Mouse (Mus musculus): ENCODE measurements around the gene Irf2bpl. TPM values are rescaled to one million over a fixed set of nuclear protein-coding genes. Genes with fewer than 3 reads are reported as not detected.
A peak's percentile ranks its signal among the peaks of the same experiment; 100 is the strongest.

Gene Irf2bpl
- total RNA-seq, 2 experiments from 2014 or later: 33.3 to 36.9 TPM

- DNase-seq (ENCODE audit: low spot score): no peak
- intact Hi-C loops (cut with DNase I): loop anchor here (5.0 kb wide), 1 partner anchor 43 kb away; no protein-coding TSS in a partner anchor
These were observed 4.6 kb upstream of the Irf2bpl start for GRCm38 (mm10) chr12:86889103-86889644.

- intact Hi-C loops (cut with DNase I): loop anchor here (5.0 kb wide), 1 partner anchor 44 kb away; no protein-coding TSS in a partner anchor
- DNase-seq (ENCODE audit: low spot score): peak; percentile 85
These were observed 3.8 kb upstream of the Irf2bpl start for GRCm38 (mm10) chr12:86888130-86889069.

GRCm38 (mm10) chr12:86887381-86888129 is 3.0 kb upstream of the Irf2bpl start:
- intact Hi-C loops (cut with DNase I): loop anchor here (5.0 kb wide), 1 partner anchor 45 kb away; no protein-coding TSS in a partner anchor
- DNase-seq (ENCODE audit: low spot score): no peak

GRCm38 (mm10) chr12:86886446-86886965 is 1.9 kb upstream of the Irf2bpl start:
- intact Hi-C loops (cut with DNase I): loop anchor here (5.0 kb wide), 1 partner anchor 46 kb away; no protein-coding TSS in a partner anchor
- DNase-seq (ENCODE audit: low spot score): no peak

- no peak for DNase-seq (ENCODE audit: low spot score)
- intact Hi-C loops (cut with DNase I): loop anchor here (2.0 to 5.0 kb wide), 2 partner anchors 47 to 55 kb away; no protein-coding TSS in a partner anchor
These were observed 1.1 kb upstream of the Irf2bpl start for GRCm38 (mm10) chr12:86885746-86886145.

GRCm38 (mm10) chr12:86885336-86885735 is 738 bp upstream of the Irf2bpl start:
- no peak for DNase-seq (ENCODE audit: low spot score)
- intact Hi-C loops (cut with DNase I): loop anchor here (2.0 to 5.0 kb wide), 2 partner anchors 47 to 55 kb away; no protein-coding TSS in a partner anchor

GRCm38 (mm10) chr12:86883280-86884196 is 1.1 kb downstream of the Irf2bpl start:
- intact Hi-C loops (cut with DNase I): loop anchor here (2.0 kb wide), 1 partner anchor 53 kb away; no protein-coding TSS in a partner anchor
- peak; percentile 54 for DNase-seq (ENCODE audit: low spot score)

GRCm38 (mm10) chr12:86883019-86883279 is 1.6 kb downstream of the Irf2bpl start:
- intact Hi-C loops (cut with DNase I): no loop called here
- no peak for DNase-seq (ENCODE audit: low spot score)

- intact Hi-C loops (cut with DNase I): no loop called here
These were observed 2.1 kb downstream of the Irf2bpl start for GRCm38 (mm10) chr12:86882279-86883018.

GRCm38 (mm10) chr12:86881809-86882278 is 2.8 kb downstream of the Irf2bpl start:
- DNase-seq (ENCODE audit: low spot score): no peak
- intact Hi-C loops (cut with DNase I): no loop called here

More at GRCm38 (mm10) chr12:86882279-86883018, 2.1 kb downstream of the Irf2bpl start:
- DNase-seq (ENCODE audit: low spot score): peak; percentile 49

GRCm38 (mm10) chr12:86880090-86880723 is 4.4 kb downstream of the Irf2bpl start:
- intact Hi-C loops (cut with DNase I): no loop called here
- no peak for DNase-seq (ENCODE audit: low spot score)

- intact Hi-C loops (cut with DNase I): loop anchor here (2.0 kb wide), 1 partner anchor 41 kb away; no protein-coding TSS in a partner anchor
These were observed 5.0 kb downstream of the Irf2bpl start for GRCm38 (mm10) chr12:86879446-86880085.

GRCm38 (mm10) chr12:86878426-86879353 is 5.9 kb downstream of the Irf2bpl start:
- DNase-seq (ENCODE audit: low spot score): no peak
- intact Hi-C loops (cut with DNase I): loop anchor here (2.0 kb wide), 1 partner anchor 40 kb away; no protein-coding TSS in a partner anchor

More at GRCm38 (mm10) chr12:86879446-86880085, 5.0 kb downstream of the Irf2bpl start:
- DNase-seq (ENCODE audit: low spot score): no peak

- intact Hi-C loops (cut with DNase I): no loop called here
- no peak for DNase-seq (ENCODE audit: low spot score)
These were observed 7.6 kb downstream of the Irf2bpl start for GRCm38 (mm10) chr12:86876981-86877380.

GRCm38 (mm10) chr12:86876116-86876515 is 8.5 kb downstream of the Irf2bpl start:
- no peak for DNase-seq (ENCODE audit: low spot score)
- intact Hi-C loops (cut with DNase I): no loop called here
